Mouse (Mus musculus) heart, adult 2 months (tissue): ENCODE measurements around the gene Plod3. TPM values are rescaled to one million over a fixed set of nuclear protein-coding genes. Genes with fewer than 3 reads are reported as not detected.

Experiments used
- DNase-seq, 2 experiments: peaks; one replicate each; pipeline ENCODE4 v3.0.0; 2021
- H3K27ac ChIP-seq: fragments of 200-600 bp; 2 replicates; pipeline ENCODE4 v1.8.1; 2022
- H3K27me3 ChIP-seq: fragments of 200-500 bp; 2 replicates; pipeline ENCODE4 v1.6.1; 2012; ENCODE audit warnings: mild to moderate bottlenecking, low read length, inconsistent platforms, mixed read lengths; ENCODE audit not compliant: control insufficient read depth, insufficient read depth
- H3K36me3 ChIP-seq: fragments of 200-500 bp; 2 replicates; pipeline ENCODE4 v1.6.1; 2012; ENCODE audit warnings: low read length, inconsistent platforms; ENCODE audit not compliant: control insufficient read depth, insufficient read depth
- H3K4me1 ChIP-seq: fragments of 200-500 bp; 2 replicates; pipeline ENCODE4 v1.6.1; 2011; ENCODE audit warnings: low read length; ENCODE audit not compliant: control insufficient read depth, insufficient read depth
- H3K4me3 ChIP-seq: fragments of 200-600 bp; 2 replicates; pipeline ENCODE4 v1.8.1; 2022
- H3K79me2 ChIP-seq: fragments of 200-500 bp; replicated peaks from 2 replicates; pipeline ENCODE4 v1.6.1; 2012; ENCODE audit warnings: mild to moderate bottlenecking, inconsistent platforms, low read length, moderate library complexity, mixed read lengths; ENCODE audit not compliant: control insufficient read depth, insufficient read depth
- H3K9ac ChIP-seq: fragments of 200-500 bp; 2 replicates; pipeline ENCODE4 v1.6.1; 2012; ENCODE audit warnings: low read depth, mild to moderate bottlenecking, control low read depth, inconsistent platforms, low read length, mixed read lengths
- CTCF ChIP-seq: fragments of 200-600 bp; IDR thresholded peaks from 2 replicates; pipeline ENCODE4 v1.8.1; 2022; ENCODE audit warnings: antibody characterized with exemption, mild to moderate bottlenecking, moderate library complexity
- EP300 ChIP-seq: fragments of 200-500 bp; IDR thresholded peaks from 2 replicates; pipeline ENCODE4 v1.6.1; 2011; ENCODE audit warnings: low read depth, low read length, control low read depth; ENCODE audit not compliant: insufficient read depth
- POLR2A ChIP-seq: fragments of 200-500 bp; IDR thresholded peaks from 2 replicates; pipeline ENCODE4 v1.6.1; 2011; ENCODE audit warnings: mild to moderate bottlenecking, low read depth, low read length, control low read depth; ENCODE audit not compliant: insufficient read depth
- whole genome bisulfite sequencing: fragments of 180-500 bp; shearing (Covaris S2); methylation state at CpG from one replicate; pipeline ENCODE4 v1.1.7; 2018; 5-methylcytosine and 5-hydroxymethylcytosine counted together
- intact Hi-C: fragments of 180-260 bp; cut with DNase I; formaldehyde crosslinking; loops from one replicate; pipeline ENCODE4 v1.15.1; 2025
- polyA plus RNA-seq: library from polyadenylated mRNA; depleted of rRNA; stranded (reverse); fragments of >200 nt; gene quantifications from 2 replicates; pipeline ENCODE4 v1.2.3, GENCODE M21; 2012
- total RNA-seq, 2 experiments: library from RNA; stranded (reverse); gene quantifications; 2 replicates each; pipeline ENCODE4 v1.2.3; 2021

The Plod3 gene
- total and polyA plus RNA-seq, 3 experiments = 30.8 to 37.1 (median 32.0) TPM

DNA sequence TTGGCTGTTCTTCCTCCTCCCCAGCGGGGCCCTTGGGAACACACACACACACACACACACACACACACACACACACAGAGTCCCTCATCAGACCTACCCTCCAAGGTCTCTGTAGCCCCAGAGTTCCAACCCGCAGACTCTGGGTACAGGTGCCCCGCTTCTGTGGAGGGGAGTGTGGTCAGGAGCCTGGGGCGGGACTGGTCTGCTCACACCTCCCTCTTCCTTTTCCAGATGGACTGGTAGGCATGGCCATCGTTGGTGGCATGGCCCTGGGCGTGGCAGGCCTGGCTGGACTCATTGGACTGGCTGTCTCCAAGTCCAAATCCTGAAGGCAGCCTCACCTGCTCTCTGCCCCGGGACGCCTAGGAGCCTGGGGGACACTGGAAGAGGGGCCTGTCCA lies 21.1 kb upstream of the Plod3 start:
- peak overlapping the region; percentile 88 for H3K27ac ChIP-seq
- 70% methylated on average over 8 of the region's 8 CpGs for WGBS
- H3K9ac ChIP-seq = peak overlapping the region; percentile 11
- intact Hi-C loops = loop anchor here (10.0 kb wide), 1 partner anchor 379 kb away; no protein-coding TSS in a partner anchor
- peaks cover 5% of the 10 kb centered on the region; the same call in 1 of the 2 replicates for H3K36me3 ChIP-seq
- H3K4me1 ChIP-seq = peaks cover 22% of the 10 kb centered on the region
- DNase-seq = peak in 1 of 2 experiments; percentile 49
- no peak overlapping the region for H3K4me3 ChIP-seq
- H3K27me3 ChIP-seq = no peaks in the 10 kb centered on the region
- H3K79me2 ChIP-seq = no peaks in the 10 kb centered on the region
- TF ChIP-seq POLR2A = no peak

DNA sequence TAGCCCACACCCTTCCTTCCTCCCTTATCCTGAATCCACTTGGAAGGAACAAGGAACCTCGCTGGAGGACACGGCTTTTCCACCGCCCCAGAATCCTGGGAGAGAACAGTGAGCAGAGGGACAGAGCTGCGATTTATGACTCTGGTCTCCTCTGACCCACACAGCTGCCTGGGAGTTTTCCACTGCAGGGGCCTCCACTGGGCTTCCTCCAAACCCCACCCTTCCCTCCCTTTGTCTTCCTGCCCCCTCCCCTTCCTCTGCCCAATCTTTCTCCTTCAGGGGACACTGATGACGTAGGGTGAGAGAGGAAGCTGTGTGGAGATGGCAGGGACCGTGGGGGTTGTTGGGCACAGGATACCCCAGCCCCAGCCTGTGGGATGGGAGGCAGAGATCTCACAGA lies 20.5 kb upstream of the Plod3 start, which contains the start of gene Cldn15:
Cldn15 (plus strand) TSS at position 286 of the 400 bp plus-strand sequence.
- Histone ChIP-seq H3K9ac (peak within 1 kb of the TSS; percentile 11), H3K27ac (peak within 1 kb of the TSS; percentile 88), H3K27me3 (no peaks in the 10 kb centered on the region), H3K36me3 (peaks cover 5% of the 10 kb centered on the region; the same call in 1 of the 2 replicates), H3K4me3 (peak within 1 kb of the TSS; percentile 22; the same call in 1 of the 2 replicates), H3K4me1 (peaks cover 22% of the 10 kb centered on the region), H3K79me2 (no peaks in the 10 kb centered on the region)
- WGBS = 29% methylated on average over 5 of the region's 6 CpGs
- peak; percentile 59 to 62 for DNase-seq
- intact Hi-C loops = loop anchor here (10.0 kb wide), 1 partner anchor 378 kb away; no protein-coding TSS in a partner anchor
- TF ChIP-seq POLR2A (peak; percentile 73), CTCF (no peak), EP300 (peak; percentile 79)

GRCm38 (mm10) chr5:136966861-136967455 lies 19.9 kb upstream of the Plod3 start:
- peak in 1 of 2 experiments; percentile 42 for DNase-seq
- H3K36me3 ChIP-seq = peaks cover 5% of the 10 kb centered on the region; the same call in 1 of the 2 replicates
- peaks cover 19% of the 10 kb centered on the region for H3K4me1 ChIP-seq
- no peak overlapping the region for H3K9ac ChIP-seq
- TF ChIP-seq CTCF (no peak), EP300 (no peak)
- H3K4me3 ChIP-seq = peak overlapping the region; percentile 22; the same call in 1 of the 2 replicates
- no peaks in the 10 kb centered on the region for H3K79me2 ChIP-seq
- H3K27me3 ChIP-seq = no peaks in the 10 kb centered on the region
- WGBS = 80% methylated on average over 4 of the region's 4 CpGs
- intact Hi-C loops = loop anchor here (10.0 kb wide), 1 partner anchor 378 kb away; no protein-coding TSS in a partner anchor
- peak overlapping the region; percentile 88 for H3K27ac ChIP-seq

GRCm38 (mm10) chr5:136967592-136967991 lies 19.2 kb upstream of the Plod3 start:
- H3K36me3 ChIP-seq = peaks cover 5% of the 10 kb centered on the region; the same call in 1 of the 2 replicates
- H3K4me1 ChIP-seq = peaks cover 19% of the 10 kb centered on the region
- peak overlapping the region; percentile 61 for H3K9ac ChIP-seq
- no peaks in the 10 kb centered on the region for H3K27me3 ChIP-seq
- 20% methylated on average over 10 of the region's 10 CpGs for WGBS
- H3K4me3 ChIP-seq = peak overlapping the region; percentile 32
- H3K27ac ChIP-seq = peak overlapping the region; percentile 88
- DNase-seq = peak; percentile 81 to 88
- TF ChIP-seq POLR2A (peak; percentile 66), EP300 (0 out of 2 replicates have a peak, but pooled peaks have one; percentile 84), CTCF (no peak)
- no peaks in the 10 kb centered on the region for H3K79me2 ChIP-seq
- intact Hi-C loops = loop anchor here (10.0 kb wide), 1 partner anchor 377 kb away; no protein-coding TSS in a partner anchor

DNA sequence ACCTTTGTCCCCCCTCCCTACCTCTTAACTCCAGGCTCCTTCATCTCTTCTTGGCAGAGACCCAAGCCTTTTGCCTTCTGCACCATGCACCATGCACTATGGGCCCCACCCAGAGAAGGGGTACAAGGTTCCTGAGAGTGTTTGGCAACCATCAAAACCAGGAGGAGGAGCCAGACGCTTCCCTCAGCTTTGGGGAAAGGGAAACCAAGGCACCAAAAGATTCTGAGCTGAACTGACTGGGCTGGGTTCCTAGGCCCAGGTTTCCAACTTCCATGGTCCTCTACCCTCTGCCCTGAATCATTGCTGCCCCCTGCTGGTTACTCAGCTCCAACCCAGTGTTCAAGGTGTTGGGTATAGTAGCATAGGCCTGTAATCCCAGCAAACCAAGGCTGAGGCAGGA lies 16.1 kb upstream of the Plod3 start:
- H3K9ac ChIP-seq = no peak overlapping the region
- intact Hi-C loops = loop anchor here (1.0 kb wide), 1 partner anchor 41 kb away; no protein-coding TSS in a partner anchor
- no peak overlapping the region for H3K27ac ChIP-seq
- H3K79me2 ChIP-seq = no peaks in the 10 kb centered on the region
- H3K4me1 ChIP-seq = peaks cover 16% of the 10 kb centered on the region
- WGBS = 59% methylated on average over 1 of the region's 1 CpGs
- H3K4me3 ChIP-seq = no peak overlapping the region
- TF ChIP-seq CTCF = peak; percentile 82
- peak; percentile 87 for TF ChIP-seq EP300
- no peak for TF ChIP-seq POLR2A
- peaks cover 5% of the 10 kb centered on the region; the same call in 1 of the 2 replicates for H3K36me3 ChIP-seq
- no peaks in the 10 kb centered on the region for H3K27me3 ChIP-seq
- peak; percentile 67 to 73 for DNase-seq

DNA sequence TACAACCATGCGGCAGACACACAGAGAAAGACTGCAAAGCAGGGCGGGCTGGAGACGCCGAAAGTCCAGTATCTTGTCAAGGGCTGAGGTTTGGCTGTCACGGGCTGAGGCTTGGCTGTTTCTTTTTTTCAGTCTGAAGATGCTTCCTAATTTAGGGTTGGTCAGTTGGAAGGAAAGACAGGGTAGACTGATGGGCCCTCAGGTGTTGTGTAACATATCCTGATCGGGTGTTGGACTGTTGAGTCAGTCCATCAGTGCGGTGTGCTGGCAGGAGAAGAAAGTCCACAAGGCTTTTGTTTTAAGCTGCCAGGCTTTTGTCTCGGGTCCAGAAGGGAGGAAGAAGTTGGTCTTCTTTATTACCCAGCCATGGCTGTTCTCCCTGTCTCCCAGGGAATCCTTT lies 13.1 kb upstream of the Plod3 start:
- Histone ChIP-seq H3K79me2 (no peaks in the 10 kb centered on the region), H3K27me3 (no peaks in the 10 kb centered on the region), H3K9ac (no peak overlapping the region), H3K4me3 (no peak overlapping the region), H3K4me1 (no peaks in the 10 kb centered on the region; the same call in 1 of the 2 replicates), H3K27ac (no peak overlapping the region), H3K36me3 (no peaks in the 10 kb centered on the region)
- no peak for DNase-seq
- intact Hi-C loops = no loop called here
- 57% methylated on average over 8 of the region's 8 CpGs for WGBS
- TF ChIP-seq EP300 (no peak), POLR2A (no peak), CTCF (no peak)
